Mouse (Mus musculus): Measurements from ENCODE around the gene Gm4846. TPM values are rescaled to one million over a fixed set of nuclear protein-coding genes. Genes with fewer than 3 reads are reported as not detected.
A peak's percentile ranks its signal among the peaks of the same experiment; 100 is the strongest.
"Not testable (repeated sequence)": the region's sequence is repeated elsewhere in the genome, so short reads cannot be mapped to it uniquely, and the experiment has no call there.

Gm4846 gene
- not detected for polyA plus RNA-seq (2017; shearing (Covaris generic))

DNA sequence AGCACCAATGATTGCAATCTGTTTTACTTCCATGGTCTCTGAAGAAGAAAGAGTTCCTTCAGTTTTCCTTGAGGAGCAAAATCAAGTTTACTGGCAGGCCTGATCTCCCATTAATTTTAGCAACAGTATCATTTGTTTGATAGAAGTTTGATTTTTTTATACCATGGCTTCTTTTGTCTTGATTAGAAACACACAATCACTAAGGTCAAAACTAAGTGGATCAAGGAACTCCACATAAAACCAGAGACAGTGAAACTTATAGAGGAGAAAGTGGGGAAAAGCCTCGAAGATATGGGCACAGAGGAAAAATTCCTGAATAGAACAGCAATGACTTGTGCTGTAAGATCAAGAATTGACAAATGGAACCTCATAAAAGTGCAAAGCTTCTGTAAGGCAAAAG is at the start of gene Gm4846:
Gene Gm4846, minus strand, starts transcription at position 101 of the 400 bp plus-strand sequence.
- ATAC-seq: not testable (repeated sequence)

DNA sequence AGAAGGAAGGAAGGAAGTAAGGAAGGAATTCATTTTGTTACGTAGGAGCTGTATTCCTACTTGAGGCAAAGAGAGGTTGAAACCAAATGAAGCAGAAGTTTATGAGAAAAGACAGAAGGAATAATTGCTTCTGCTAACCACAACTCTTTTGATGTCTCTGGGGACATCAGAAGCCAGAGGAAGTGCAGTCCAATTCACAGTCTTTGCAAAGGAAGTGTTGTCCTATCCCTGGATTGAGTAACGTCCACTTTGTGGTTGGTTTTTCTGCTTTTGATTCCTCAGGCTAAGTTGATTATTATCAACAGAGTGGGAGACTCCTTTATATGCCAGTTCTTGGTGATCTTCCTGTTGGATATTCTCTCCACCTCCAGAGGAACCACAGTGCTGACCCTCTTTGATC is 34.1 kb upstream of the Gm4846 start:
- not testable (repeated sequence) for ATAC-seq

DNA sequence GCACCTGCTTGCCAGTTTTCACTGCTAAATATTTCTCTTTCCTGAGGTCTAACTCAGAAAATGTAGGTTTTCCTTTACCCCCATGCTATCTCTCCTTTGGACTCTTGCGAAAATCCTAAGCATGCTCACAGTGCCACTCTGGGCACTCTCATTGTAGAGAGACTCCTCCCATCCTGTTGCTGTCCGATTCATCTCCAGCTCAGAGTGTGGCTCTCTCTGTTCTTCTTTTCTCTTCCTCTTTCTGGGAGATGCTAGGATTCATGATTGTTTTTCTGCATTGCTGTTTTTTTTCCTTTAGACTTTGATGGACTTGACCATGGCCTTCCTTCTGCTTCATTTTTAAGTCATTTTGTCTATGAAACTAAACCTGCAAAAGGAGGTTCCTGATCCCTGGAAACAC is 27.3 kb upstream of the Gm4846 start:
- not testable (repeated sequence) for ATAC-seq

DNA sequence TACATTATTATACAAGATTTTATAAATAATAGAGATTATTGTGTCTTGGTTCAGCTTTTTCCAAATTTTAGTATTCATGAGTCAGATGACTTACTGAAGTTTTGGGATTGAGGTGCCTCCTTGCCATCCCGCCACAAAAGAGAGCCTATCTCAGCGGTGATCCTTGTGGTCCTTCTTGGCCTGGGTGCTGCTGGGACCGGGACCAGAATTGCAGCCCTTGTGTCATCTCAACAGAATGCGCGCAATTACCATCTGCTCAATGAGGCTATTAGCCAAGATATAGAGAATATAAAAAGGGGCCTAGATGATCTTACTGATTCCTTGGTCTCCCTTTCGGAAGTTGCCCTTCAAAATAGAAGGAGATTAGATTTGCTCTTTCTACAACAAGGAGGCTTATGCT is 22.2 kb upstream of the Gm4846 start:
- not testable (repeated sequence) for ATAC-seq

DNA sequence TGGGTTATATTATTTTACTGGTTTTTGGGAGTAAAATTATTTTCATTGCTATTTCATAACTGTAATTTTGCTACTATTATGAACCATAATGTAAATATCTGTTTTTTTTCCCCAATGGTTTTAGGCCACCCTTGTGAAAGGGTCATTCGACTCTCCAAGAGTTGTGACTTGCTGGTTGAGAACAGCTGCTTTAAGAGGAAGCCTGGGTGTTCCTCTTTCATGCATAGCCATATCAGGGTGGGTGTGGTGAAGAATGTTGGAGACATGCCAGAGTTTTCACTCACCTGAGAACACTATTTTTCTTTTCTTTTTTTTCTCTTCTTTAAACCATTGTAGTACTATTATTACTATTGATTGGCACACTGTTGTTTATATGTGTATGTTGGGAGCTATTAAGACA is 19.2 kb upstream of the Gm4846 start:
- no peak for ATAC-seq

DNA sequence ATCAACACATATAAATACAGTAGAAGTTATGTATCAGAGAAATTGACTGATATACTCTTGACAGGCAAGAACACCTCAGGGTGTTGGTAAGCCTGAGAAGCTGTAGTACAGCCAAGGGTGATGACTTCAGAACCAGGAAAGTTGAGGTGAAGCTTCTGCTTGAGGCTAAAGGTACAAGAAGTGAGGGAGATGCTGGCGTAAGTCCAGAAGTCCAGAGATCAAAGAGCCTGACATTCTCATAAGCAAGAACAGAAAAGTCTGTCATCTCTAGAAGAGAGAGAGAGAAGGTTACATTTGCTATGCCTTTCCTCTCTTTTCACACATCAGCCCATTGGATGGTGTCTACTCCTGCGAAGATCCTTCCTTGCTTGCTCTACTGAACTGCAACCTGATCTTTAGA is 6.8 kb upstream of the Gm4846 start:
- not testable (repeated sequence) for ATAC-seq

DNA sequence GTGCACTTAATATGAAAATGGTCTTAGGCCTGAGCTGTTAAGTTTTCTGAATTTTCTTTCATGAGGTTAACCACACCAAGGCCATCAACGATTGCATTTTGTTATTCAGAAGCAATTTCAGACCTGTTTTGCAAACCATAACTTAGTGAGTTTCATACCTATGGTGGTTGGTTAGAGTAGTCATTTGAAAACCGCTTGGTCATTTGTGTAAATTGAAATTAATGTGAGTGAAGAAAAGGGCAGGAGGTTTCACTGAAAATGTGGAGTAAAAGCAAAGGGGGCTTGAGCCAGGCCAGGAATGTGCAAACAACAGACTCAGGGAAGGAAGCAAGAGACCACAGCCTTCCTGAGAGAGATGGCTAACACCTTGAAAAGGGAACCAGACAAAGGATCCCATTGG is 17.9 kb downstream of the Gm4846 start:
- ATAC-seq: no peak

DNA sequence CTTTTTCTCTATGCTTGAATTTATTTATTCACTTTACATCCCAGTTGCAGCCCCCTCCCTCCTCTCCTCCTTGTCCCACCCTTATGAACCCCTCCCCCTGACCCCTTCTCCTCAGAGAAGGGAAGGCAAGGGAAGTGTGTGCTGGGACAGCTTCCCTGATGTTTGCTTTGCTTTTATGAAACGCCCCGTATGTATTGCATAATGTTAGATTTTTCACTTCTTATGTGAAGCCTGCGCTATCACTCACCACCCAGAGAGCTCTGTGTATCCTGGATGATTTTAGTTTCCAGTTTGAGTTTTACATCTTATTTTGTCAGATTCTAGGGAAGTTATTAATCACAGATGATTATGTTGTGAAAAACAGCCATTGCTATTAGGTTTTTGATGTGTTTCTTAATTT is 30.2 kb downstream of the Gm4846 start:
- no peak for ATAC-seq

DNA sequence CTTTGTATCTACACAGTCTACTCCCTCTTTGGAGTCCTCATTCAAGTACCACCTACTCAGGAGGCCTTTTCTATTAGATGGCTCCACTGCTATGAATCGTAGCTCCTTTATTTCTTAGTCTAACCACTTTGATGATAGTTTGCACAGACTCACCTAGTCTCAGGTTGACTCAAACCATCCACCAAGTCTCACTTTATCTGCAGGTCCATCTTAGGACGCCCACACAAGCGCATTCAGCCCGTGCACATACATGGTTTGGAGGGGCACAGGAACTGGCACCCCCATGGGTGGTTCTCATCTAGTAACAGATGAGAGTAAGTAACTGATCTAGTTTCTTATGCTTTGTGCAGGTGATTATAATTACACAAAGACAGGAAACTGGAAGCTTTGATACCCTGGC is 34.8 kb downstream of the Gm4846 start:
- peak; percentile 75 for ATAC-seq

DNA sequence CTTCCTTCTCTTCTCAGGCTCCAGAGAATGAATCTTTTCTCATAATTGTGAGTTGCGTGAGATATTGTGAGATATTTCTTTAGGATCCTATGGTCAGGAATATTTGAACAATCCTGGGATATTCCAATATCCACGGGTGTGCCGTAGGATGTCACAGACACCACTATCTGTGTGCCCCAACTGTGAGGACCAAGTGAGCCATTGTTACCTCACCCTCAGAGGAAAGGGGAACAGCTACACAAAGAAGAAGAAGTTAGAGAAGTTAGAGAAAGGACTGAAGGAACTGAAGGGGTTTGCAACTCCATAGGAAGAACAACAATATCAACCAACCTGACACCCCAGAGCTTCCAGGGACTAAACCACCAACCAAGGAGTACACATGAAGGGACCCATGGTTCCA is 55.4 kb downstream of the Gm4846 start:
- no peak for ATAC-seq

DNA sequence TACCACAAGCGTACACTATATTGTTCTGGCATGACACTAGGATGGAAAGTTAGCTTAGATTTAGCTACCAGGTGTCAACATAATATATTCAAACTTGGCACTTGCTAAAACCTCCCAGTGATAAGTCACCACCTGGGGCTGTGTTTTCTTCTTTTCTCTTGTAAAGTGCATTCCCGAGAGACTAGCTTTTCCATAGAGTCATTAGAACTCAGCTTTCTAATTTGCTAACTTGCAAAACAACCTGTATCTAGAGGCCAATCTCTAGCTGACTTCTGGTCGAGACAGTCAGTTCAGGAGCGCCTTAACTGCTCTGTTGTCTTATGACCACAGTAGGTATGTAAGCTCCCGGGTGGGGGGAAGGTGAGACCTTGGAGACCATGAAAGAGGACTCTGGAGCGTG is 58.0 kb downstream of the Gm4846 start:
- ATAC-seq: no peak

Other genes with a start within 250 kb of the Gm4846 start
- not detected for gene Ildr2, start 243.4 kb downstream of the Gm4846 start, polyA plus RNA-seq (2017; shearing (Covaris generic))
- gene Tada1, start 118.5 kb downstream of the Gm4846 start, polyA plus RNA-seq (2017; shearing (Covaris generic)): 10 to 100 TPM; 43.4 to 49.9 TPM
- 1 to 10 TPM; 2.8 to 5.7 TPM for gene Pogk, start 87.7 kb downstream of the Gm4846 start, polyA plus RNA-seq (2017; shearing (Covaris generic))
- gene Gm4847, start 150.1 kb upstream of the Gm4846 start, polyA plus RNA-seq (2017; shearing (Covaris generic)): under 1 TPM in 1 of 2 experiments, not detected in 1; 0.11 TPM
- gene Fmo9, start 184.3 kb upstream of the Gm4846 start, polyA plus RNA-seq (2017; shearing (Covaris generic)): not detected